Mouse (Mus musculus) retina, postnatal 7 days (tissue): ENCODE results near the gene Vmn1r104.
"Not testable (repeated sequence)": the region's sequence is repeated elsewhere in the genome, so short reads cannot be mapped to it uniquely, and the experiment has no call there.

Experiments used
- DNase-seq: peaks from one replicate; pipeline ENCODE4 v3.0.0-alpha.2; 2012; ENCODE audit warnings: low read depth, low spot score

The Vmn1r104 gene

GRCm38 (mm10) chr7:20533537-20533936 lies at the start of gene Vmn1r104:
Gene Vmn1r104, plus strand, starts transcription at chr7:20533837.
- DNase-seq, result not testable (repeated sequence)

GRCm38 (mm10) chr7:20510434-20510833 lies 23.2 kb upstream of the Vmn1r104 start, which contains the start of gene Vmn1r103:
Gene Vmn1r103, minus strand, starts transcription at chr7:20510534.
- DNase-seq, result not testable (repeated sequence)

- DNase-seq, result not testable (repeated sequence)
Observed at GRCm38 (mm10) chr7:20545657-20546056, 12.0 kb downstream of the Vmn1r104 start, which contains the start of gene Gm5726. Gene Gm5726, minus strand, starts transcription at chr7:20545757.

DNA sequence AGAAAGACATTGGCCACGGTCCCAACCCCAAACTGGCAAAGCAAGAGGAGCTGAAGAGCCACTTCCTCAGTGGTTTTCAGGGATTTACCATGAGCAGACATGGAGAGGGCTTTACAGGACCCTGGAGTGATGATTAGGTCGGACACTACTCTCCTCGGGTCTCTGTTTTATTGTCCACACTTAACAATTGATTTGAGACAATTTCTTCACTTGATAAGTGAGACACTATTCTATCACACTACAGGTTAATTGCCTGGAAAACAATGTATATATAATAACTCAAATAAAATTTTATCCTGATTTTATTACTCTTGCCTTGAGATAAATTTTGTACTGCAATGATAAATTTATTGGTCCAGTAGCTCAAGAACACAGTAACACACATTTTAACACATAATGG lies 42.5 kb downstream of the Vmn1r104 start, which contains the start of gene Gm4141:
TSS of gene Gm4141 (minus strand) at position 101 of the 400 bp plus-strand sequence.
- not testable (repeated sequence) for DNase-seq
